Mouse (Mus musculus) brain, embryonic 14.5 days (tissue): ENCODE data around the gene Anapc15. TPM values are rescaled to one million over a fixed set of nuclear protein-coding genes. Genes with fewer than 3 reads are reported as not detected.

Source experiments
- DNase-seq: peaks from one replicate; pipeline ENCODE4 v3.0.0-alpha.2; 2011; ENCODE audit warnings: low read depth
- CTCF ChIP-seq: fragments of 200-500 bp; IDR thresholded peaks from 2 replicates; pipeline ENCODE4 v1.5.1; 2012; ENCODE audit warnings: inconsistent platforms, mild to moderate bottlenecking, moderate library complexity, borderline replicate concordance; ENCODE audit not compliant: insufficient read depth, insufficient read length; ENCODE audit errors: extremely low read depth
- POLR2A ChIP-seq: fragments of 200-500 bp; IDR thresholded peaks from 2 replicates; pipeline ENCODE4 v1.6.1; 2012; ENCODE audit warnings: mild to moderate bottlenecking, inconsistent platforms, borderline replicate concordance; ENCODE audit not compliant: poor library complexity, insufficient read depth, insufficient read length, severe bottlenecking; ENCODE audit errors: extremely low read depth
- polyA plus RNA-seq: library from polyadenylated mRNA; depleted of rRNA; stranded (reverse); fragments of >200 nt; gene quantifications from 2 replicates; pipeline ENCODE4 v1.2.3, GENCODE M21; 2012

The Anapc15 gene
- polyA plus RNA-seq, 1 experiment, result 88.7 TPM

DNA sequence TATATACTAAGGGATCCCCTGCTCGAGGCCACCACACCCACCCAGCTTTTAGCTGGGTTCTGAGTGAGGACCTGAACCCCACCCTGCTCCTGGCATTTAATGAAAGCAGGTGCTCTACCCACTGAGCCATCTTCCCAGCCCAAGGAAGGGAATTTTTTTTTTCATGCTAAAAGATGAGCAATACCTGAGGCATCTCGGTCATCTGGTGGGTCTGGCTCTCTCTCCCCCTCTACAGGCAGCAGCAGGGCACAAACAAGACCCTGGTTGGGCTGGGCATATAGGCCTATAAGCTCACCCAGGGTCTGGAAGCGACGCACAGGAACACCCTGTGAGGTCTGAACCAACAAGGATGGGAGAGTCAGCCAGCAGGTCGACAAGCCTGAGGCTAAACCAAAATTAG lies 30.2 kb upstream of the Anapc15 start:
- no peak for DNase-seq

DNA sequence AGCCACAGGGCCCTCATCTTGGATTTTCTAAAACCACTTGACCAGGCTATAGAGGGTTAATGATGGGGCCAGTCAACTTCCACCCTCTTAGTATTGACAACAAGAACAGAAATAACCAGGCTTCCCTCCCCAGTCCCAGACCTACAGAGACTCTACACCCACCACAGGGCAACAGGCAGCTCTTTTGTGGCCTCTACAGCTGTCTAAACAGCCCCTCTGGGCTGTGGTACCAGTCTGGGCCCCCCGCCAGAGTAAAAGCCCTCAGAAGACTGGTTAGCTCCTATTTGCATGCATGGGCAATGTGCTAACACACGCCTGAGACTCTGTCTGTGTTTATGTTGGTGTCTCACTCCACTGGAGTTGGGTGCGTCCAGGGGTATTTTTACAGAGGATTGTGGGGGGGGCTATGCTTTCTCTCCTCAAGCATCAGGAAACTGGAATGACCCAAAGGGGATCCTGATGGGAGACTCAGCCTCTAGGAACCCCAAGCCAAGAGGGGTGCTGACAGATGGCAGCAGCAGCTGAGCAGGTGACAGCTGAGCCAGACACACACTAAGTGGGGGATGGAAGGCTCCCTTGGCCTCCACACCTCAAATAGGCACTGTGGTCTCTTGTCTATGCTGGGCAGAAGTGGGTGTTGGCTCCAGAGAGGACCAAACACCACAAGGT lies 29.5 kb upstream of the Anapc15 start:
- DNase-seq, result peak; percentile 80
- no peak for TF ChIP-seq POLR2A
- no peak for TF ChIP-seq CTCF

More for the DNA sequence above, 30.2 kb upstream of the Anapc15 start:
- TF ChIP-seq CTCF (peak; percentile 27; the same call in 1 of the 2 replicates), POLR2A (no peak)

DNA sequence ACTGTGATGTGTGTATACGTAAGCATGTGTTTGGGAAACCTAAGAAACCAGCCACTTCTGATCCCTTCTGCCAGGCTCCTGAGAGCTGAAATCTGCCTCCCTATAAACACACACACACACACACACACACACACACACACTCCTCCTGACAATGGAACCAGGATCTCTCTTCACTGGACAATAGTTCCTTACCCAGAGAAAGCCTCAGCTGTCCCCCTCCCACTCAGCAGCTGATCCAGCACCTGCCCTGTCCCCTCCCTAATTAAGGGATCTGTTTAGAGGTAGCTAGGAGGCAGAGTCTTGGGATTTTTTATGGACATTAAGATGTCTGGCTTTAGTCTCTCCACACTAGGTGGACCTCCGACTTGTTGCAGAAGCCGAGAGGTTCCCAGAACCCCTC lies 28.6 kb upstream of the Anapc15 start:
- peak; percentile 40 for DNase-seq

DNA sequence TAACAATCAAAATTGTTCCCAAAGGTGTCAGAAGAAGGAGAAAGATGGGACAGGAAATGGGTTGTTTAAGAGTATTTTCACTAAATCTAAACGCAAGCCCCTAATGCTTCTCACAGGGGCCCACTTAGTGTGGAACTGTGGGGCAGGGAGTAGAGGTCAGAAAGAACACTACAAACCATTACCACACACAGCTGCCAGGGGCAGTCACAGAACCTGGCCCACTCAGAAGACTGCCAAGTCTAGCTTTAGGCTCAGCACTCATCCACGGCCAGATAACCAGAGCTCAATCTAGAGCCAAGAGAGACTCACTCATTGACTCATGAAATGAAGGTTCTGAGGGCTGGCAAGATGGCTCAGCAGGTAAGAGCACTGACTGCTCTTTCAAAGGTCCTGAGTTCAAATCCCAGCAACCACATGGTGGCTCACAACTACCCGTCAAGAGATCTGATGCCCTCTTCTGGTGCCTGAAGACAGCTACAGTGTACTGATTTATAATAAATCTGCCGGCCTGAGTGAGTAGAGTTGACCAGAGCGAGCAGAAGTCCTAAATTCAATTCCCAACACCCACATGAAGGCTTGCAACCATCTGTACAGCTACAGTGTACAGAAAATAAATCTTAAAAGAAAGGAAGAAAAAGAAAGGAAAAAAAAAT lies 27.9 kb upstream of the Anapc15 start:
- peak; percentile 31 for DNase-seq
- TF ChIP-seq CTCF, result peak; percentile 3; the same call in 1 of the 2 replicates
- TF ChIP-seq POLR2A, result no peak

More for the DNA sequence above, 28.6 kb upstream of the Anapc15 start:
- TF ChIP-seq CTCF (no peak), POLR2A (no peak)

DNA sequence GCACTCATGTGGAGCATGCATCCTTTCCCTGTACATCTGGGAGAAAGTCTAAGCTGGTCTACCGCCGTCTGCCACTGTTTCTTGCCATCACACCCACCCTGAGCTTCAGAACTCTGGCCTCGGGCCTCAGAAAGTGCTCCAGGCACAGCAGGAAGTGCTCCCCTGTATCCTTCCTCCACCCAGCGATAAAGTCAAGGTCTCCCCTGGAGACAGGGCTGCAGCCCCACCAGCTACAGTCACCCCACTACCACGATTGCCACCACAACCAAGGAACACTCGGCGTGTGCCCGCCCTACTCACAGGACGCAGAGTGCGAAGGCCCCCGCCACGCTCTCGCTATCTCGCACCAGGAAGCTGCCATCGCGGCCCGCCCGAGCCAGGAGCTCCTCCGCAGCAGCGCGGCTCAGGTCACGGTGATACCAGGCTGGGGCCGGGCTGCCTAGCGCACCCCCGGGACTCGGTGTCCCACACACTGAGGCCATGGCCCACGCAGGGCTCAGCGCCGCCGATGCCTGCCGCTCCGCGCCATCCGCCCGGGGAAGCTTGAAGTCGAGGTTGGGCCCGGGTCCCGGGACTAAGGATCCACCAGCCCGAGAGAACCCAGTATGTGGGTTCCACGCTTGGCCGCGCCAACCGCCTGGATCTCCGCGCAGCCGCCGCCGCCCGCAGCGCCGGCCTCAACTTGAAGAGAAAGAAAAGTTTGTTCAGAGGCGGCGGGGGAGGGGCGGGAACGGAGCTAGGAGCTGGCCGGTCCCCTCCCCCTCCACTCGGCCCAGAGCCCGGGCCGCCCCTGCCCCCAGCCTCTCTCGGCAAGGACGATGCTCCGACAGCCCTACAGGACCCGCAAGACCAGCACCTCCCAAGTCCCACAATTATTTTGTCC lies 27.0 kb upstream of the Anapc15 start:
- TF ChIP-seq CTCF, result no peak
- 0 out of 2 replicates have a peak, but pooled peaks have one; percentile 45 for TF ChIP-seq POLR2A
- DNase-seq, result peak; percentile 86

DNA sequence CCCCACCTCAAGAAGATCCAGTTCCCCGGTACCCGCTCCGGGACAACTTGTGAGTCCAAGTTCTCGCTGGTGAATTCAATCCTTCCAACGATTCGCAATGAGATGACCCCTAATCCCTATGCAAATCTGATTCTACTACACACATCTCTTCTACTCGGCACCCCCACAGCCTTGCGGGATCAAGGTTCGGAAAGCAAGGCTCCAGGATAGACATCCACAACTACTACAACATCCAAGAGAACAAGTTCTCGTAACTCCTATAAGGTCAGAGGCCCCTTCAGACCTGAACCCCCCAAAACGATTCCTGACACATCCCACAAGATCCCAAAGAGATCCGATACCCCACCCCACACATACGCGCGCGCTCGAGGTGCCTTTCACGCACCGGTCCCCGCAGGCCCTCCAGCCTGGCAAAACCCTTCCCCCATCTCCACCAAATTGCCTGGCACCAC lies 26.3 kb upstream of the Anapc15 start:
- DNase-seq, result peak; percentile 24
- TF ChIP-seq POLR2A (no peak), CTCF (no peak)

DNA sequence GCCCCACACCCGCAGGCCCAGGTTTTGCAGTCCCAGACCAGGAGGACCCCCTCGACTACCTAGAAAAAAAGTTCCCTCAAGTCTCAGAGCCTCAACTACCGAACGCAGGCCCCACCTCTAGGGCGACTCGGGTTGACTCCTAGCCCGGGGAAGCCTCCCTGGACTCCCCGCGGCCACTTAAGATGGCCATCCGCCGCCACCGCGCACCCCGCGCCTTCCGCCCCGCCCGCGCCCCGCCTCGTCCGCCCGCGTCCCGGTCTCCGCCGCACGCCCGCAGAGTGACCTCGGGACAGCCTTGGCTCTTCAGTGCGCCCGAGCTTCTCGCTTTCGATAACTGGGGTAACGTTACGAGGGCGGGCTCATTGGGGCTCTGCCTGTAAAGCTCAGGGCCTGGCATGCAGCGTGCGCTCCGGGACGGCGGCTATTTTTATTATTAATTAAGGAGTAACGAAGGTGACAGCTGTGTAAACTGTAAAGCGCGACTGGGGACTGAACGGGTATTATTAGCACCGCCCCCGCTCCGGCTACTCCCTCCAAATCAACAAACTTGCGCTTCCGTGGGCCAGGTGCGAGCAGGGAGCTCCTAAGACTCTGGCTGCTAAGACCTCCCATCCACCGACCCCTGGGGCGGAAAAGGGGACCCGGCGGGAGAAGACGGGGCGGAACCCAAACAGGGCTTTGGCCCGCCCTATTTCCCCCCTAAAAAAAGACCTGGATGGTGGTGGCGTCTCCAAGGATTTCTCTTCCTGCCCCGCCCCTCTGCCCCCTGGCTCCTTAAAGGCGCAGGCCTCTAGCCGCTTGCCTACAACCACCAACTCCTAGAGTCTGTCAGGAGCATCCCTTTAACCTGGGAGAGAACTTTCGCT lies 25.7 kb upstream of the Anapc15 start, which contains the start of gene Inppl1:
Gene Inppl1 (minus strand): TSS at position 624 of the 866 bp plus-strand sequence.
- DNase-seq, result peak; percentile 93

DNA sequence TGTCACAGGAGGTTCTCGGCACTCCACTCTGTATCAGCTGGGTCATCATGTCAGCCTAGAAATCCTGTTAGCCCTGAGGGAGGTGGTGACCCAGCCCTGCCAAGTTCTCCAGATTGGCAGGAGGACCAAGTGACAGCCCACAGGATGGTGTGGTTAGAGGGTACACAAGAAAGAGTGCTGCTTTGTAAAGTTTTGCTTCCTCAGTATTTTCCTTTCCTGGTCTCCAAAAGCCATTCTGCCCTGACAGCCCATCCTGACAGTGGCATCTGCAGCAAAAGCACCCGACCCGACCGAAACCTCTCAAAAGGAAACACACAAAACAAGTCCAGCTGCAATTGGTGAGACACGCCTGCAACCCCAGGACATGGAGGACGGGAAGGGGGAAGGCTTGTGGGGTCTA lies 19.3 kb upstream of the Anapc15 start:
- TF ChIP-seq POLR2A (no peak), CTCF (no peak)
- no peak for DNase-seq

More for the DNA sequence above, 25.7 kb upstream of the Anapc15 start, which contains the start of gene Inppl1:
- no peak for TF ChIP-seq POLR2A
- no peak for TF ChIP-seq CTCF

DNA sequence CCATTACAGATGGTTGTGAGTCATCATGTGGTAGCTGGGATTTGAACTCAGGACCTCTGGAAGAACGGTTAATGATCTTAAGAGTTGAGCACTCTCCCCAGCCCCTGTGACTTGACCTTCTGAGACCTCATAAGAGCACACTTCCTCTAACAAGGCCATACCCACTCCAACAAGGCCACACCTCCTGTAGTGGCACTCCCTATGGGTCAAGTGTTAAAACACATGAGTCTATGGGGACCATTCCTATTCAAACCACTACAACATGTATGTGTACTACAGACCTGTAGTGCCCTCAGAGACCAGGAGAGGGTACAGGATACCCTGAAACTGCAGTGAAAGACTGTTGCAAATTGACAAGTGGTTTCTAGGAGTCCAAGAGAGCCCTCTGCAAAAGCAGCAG lies 15.6 kb upstream of the Anapc15 start:
- TF ChIP-seq POLR2A (no peak), CTCF (no peak)
- no peak for DNase-seq

DNA sequence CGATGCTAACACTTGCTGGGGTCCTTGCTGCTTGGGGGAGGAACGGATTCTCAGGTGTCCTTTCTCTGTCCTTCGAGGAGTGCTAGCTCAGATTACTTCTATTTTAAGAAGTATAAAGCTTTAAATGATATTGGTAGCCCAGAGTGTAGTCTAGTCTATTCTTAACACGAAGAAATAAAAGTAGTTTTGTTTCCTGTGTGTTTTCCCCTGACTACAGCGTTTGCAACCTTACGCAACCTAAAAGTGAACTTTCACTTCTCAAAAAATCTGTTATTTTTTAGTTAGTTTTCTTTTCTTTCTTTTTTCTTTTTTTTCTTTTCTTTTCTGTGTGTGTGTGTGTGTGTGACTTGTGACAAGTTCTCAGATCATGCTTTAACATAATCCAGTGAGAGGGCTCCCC lies 11.8 kb upstream of the Anapc15 start:
- TF ChIP-seq POLR2A (no peak), CTCF (no peak)
- DNase-seq, result no peak

DNA sequence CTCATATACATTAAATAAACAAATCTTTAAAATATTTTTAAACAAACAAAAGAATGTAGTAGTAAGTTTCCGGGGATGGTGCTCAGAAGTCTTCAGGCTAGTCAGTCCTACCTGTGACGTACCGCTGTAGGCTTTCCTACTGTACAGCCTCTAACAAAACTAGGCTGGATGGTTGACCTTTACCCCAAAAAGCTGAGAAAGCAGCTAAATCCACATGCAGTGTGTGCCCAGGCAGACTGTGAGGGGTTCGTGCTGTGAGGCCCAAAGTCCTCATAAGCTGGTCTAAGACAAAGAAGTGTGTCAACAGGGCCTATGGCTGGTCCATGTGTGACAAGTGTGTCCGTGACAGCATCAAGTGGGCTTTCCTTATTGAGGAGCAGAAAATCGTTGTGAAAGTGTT lies 10.7 kb upstream of the Anapc15 start:
- no peak for DNase-seq
- TF ChIP-seq CTCF (no peak), POLR2A (no peak)

DNA sequence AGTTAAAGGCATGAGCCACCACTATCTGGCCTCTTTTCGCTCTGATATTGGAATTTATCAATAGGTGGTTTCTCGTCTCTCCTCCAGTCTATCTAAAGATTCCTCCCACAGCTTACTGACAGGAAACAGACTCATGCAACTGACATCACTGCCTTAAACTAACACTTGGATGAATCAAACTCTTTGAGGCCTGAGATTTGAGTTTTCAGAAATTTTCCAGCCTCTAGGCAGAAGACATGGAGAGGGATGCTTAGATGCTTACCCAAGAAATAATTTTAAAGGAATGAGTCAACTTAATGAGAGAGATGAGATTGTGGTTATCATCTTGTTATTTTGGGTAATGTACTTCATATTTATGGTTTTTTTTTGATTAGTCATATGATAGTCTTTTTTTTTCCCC lies 9.7 kb upstream of the Anapc15 start:
- TF ChIP-seq CTCF (no peak), POLR2A (no peak)
- DNase-seq, result no peak
